Mouse (Mus musculus): ENCODE measurements around the gene Cttn. TPM values are rescaled to one million over a fixed set of nuclear protein-coding genes. Genes with fewer than 3 reads are reported as not detected.

The Cttn gene
- polyA plus RNA-seq, 1 experiment from 2014 or later, result 166 TPM

DNA sequence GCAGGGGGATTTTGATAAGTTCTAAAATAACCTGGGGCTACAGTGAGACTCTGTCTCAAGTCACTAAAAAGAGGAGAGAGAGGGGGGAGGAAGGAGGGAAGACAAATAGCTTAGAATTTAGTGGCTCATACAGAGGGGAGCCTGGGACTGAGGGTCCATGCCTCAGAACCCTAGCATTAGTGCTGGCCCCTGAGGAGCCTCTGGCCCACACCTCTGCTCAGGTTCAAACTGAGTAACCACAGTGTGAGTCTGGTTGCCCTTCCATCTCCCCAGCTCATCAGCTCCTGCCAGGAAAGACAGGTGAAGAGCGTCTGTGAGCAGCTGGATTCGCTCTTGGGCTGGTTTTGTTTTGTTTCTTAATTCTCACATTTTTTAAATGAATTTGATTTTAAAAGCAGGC is 53.6 kb downstream of the Cttn start:
- H3K4me1 ChIP-seq, result peaks cover 36% of the 10 kb centered on the region
- H3K27me3 ChIP-seq, result no peaks in the 10 kb centered on the region
- no peaks in the 10 kb centered on the region for H3K9me3 ChIP-seq
- H3K27ac ChIP-seq, result peak overlapping the region; percentile 22; the same call in 1 of the 2 replicates
- no peak overlapping the region for H3K4me3 ChIP-seq
- no peak overlapping the region for H3K9ac ChIP-seq
- 0 out of 2 replicates have a peak overlapping the region, but pooled peaks have one; percentile 16 for H3K4me2 ChIP-seq
- ATAC-seq (ENCODE audit: insufficient number of reproducible peaks, insufficient read depth, low FRiP score, low TSS enrichment, low read depth), result no peak
- no peaks in the 10 kb centered on the region for H3K36me3 ChIP-seq
- WGBS, result 75% methylated on average over 2 of the region's 2 CpGs

GRCm38 (mm10) chr7:144415795-144416194 is 55.0 kb downstream of the Cttn start:
- WGBS, result 76% methylated on average over 4 of the region's 4 CpGs
- no peaks in the 10 kb centered on the region for H3K9me3 ChIP-seq
- peaks cover 1% of the 10 kb centered on the region for H3K36me3 ChIP-seq
- H3K4me3 ChIP-seq, result no peak overlapping the region
- H3K4me1 ChIP-seq, result peaks cover 42% of the 10 kb centered on the region
- H3K9ac ChIP-seq, result no peak overlapping the region
- no peak for ATAC-seq (ENCODE audit: insufficient number of reproducible peaks, insufficient read depth, low FRiP score, low TSS enrichment, low read depth)
- H3K27me3 ChIP-seq, result no peaks in the 10 kb centered on the region
- H3K27ac ChIP-seq, result no peak overlapping the region
- no peak overlapping the region for H3K4me2 ChIP-seq

GRCm38 (mm10) chr7:144414632-144415031 is 56.2 kb downstream of the Cttn start:
- Histone ChIP-seq H3K4me3 (no peak overlapping the region), H3K9me3 (no peaks in the 10 kb centered on the region), H3K4me1 (peaks cover 30% of the 10 kb centered on the region), H3K36me3 (peaks cover 11% of the 10 kb centered on the region), H3K27me3 (no peaks in the 10 kb centered on the region), H3K9ac (no peak overlapping the region), H3K4me2 (no peak overlapping the region), H3K27ac (no peak overlapping the region)
- WGBS, result 85% methylated on average over 5 of the region's 5 CpGs
- ATAC-seq (ENCODE audit: insufficient number of reproducible peaks, insufficient read depth, low FRiP score, low TSS enrichment, low read depth), result no peak

DNA sequence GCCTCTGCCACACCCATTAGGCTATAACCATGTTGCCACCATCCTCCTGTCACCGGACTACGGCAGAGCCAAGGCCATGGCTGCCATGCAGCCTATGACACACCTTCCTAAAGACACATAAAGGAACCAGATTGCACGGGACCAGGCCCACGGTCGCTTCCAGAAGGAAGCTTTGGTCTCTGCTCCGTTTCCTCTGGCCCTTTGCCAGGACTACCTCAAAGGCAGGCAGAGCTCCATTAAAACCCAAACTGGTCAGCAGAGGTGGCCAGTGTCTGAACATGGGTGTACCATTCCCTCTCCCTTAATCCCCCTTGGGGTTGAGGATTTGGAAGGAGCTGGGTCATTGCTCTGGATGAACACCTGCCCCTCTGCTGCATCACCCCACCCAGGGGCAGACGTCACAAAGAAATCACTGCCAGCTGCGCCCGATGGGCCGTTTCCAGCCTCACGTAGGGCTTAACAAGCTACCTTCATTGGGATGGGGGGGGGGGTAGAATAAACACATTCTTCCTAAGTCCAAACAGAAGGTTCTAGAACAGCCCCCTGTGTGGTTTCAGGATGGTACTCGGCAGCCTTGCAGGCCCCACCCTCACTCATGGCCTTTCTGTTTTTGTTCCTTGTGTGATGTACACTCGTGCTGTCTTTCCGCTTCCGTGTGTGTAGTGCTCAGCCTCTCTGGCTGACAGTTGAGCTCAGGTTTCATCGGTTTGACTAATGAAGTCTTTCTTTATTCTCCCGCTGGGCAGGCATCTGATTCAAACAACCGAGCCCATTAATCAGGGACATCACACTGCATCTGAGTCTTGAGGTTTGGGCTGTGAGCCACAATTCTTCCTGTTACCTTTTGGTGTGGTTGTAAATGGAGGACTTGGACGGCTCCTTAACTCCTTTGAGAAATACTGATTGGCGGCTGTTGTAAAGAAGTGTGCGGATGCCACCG is 58.6 kb downstream of the Cttn start:
- Histone ChIP-seq H3K27ac (no peak overlapping the region; the same call in 1 of the 2 replicates), H3K4me1 (peaks cover 23% of the 10 kb centered on the region), H3K9ac (no peak overlapping the region), H3K27me3 (no peaks in the 10 kb centered on the region), H3K36me3 (peaks cover 12% of the 10 kb centered on the region), H3K4me2 (peak overlapping the region; percentile 5; the same call in 1 of the 2 replicates), H3K4me3 (no peak overlapping the region), H3K9me3 (no peaks in the 10 kb centered on the region)
- WGBS, result 46% methylated on average over 22 of the region's 22 CpGs
- no peak for ATAC-seq (ENCODE audit: insufficient number of reproducible peaks, insufficient read depth, low FRiP score, low TSS enrichment, low read depth)

GRCm38 (mm10) chr7:144409682-144410081 is 61.1 kb downstream of the Cttn start:
- Histone ChIP-seq H3K4me1 (peaks cover 25% of the 10 kb centered on the region), H3K27me3 (no peaks in the 10 kb centered on the region), H3K9me3 (no peaks in the 10 kb centered on the region), H3K4me3 (no peak overlapping the region), H3K9ac (no peak overlapping the region), H3K36me3 (peaks cover 12% of the 10 kb centered on the region), H3K27ac (no peak overlapping the region), H3K4me2 (no peak overlapping the region)
- 86% methylated on average over 18 of the region's 18 CpGs for WGBS
- no peak for ATAC-seq (ENCODE audit: insufficient number of reproducible peaks, insufficient read depth, low FRiP score, low TSS enrichment, low read depth)

DNA sequence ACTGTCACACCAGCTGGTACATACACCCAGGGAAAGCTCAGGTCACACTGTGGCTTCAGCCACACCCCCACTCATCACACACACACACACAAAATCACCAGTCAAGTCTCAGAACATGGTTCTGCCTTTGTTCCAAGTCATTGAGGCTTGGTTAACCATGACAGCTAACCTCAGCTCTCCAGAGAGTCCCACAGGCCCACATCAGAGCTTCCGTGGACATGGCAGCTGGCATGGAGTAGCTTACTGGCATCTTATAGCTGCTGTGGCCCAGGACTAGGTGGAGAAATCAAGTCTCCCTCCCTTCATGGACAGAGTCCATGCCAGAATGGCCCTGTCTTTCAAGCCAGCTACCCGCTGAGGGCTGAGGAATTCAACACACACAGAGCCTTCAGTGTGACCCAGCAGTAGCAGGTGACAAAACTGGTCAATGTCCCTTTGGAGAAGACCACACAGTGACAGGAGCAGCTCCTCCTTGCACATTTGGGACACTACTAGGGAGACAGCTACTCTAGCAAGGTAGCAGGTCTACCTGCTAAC is 62.3 kb downstream of the Cttn start:
- Histone ChIP-seq H3K27ac (no peak overlapping the region), H3K9me3 (no peaks in the 10 kb centered on the region), H3K4me3 (no peak overlapping the region), H3K27me3 (no peaks in the 10 kb centered on the region), H3K9ac (no peak overlapping the region), H3K4me2 (no peak overlapping the region), H3K4me1 (peaks cover 25% of the 10 kb centered on the region), H3K36me3 (peaks cover 12% of the 10 kb centered on the region)
- ATAC-seq (ENCODE audit: insufficient number of reproducible peaks, insufficient read depth, low FRiP score, low TSS enrichment, low read depth), result no peak
- 83% methylated on average over 2 of the region's 2 CpGs for WGBS

GRCm38 (mm10) chr7:144407675-144408074 is 63.1 kb downstream of the Cttn start:
- no peak overlapping the region for H3K9ac ChIP-seq
- no peak overlapping the region for H3K4me2 ChIP-seq
- H3K27ac ChIP-seq, result peak overlapping the region; percentile 51
- H3K4me3 ChIP-seq, result no peak overlapping the region
- H3K4me1 ChIP-seq, result peaks cover 21% of the 10 kb centered on the region
- H3K27me3 ChIP-seq, result no peaks in the 10 kb centered on the region
- 43% methylated on average over 4 of the region's 4 CpGs for WGBS
- peaks cover 12% of the 10 kb centered on the region for H3K36me3 ChIP-seq
- no peak for ATAC-seq (ENCODE audit: insufficient number of reproducible peaks, insufficient read depth, low FRiP score, low TSS enrichment, low read depth)
- H3K9me3 ChIP-seq, result no peaks in the 10 kb centered on the region

DNA sequence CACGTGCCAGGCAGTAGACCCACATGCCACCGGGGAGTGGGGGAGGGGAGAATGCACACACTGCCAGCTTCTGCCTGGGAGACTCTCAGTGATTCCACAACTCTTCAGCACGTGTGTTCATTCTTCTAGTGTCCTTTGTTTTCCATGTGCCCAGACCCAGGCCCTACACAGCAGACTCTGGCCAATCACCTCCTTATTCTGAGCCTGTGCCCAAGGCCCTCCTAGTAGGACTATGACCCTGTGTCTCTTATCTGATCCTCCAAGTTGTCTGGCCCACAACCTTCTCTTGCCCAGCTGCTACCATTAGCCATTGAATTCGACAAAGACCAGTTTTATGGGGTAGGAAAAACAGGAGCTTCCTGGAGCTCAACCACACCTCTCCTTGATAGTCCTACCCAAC is 68.3 kb downstream of the Cttn start:
- Histone ChIP-seq H3K4me2 (no peak overlapping the region), H3K27me3 (no peaks in the 10 kb centered on the region), H3K4me3 (no peak overlapping the region), H3K9ac (no peak overlapping the region), H3K27ac (no peak overlapping the region), H3K36me3 (no peaks in the 10 kb centered on the region), H3K4me1 (peaks cover 7% of the 10 kb centered on the region), H3K9me3 (no peaks in the 10 kb centered on the region)
- WGBS, result 70% methylated on average over 4 of the region's 4 CpGs
- ATAC-seq (ENCODE audit: insufficient number of reproducible peaks, insufficient read depth, low FRiP score, low TSS enrichment, low read depth), result no peak

- no peak overlapping the region for H3K9ac ChIP-seq
- WGBS, result 77% methylated on average over 6 of the region's 6 CpGs
- H3K4me3 ChIP-seq, result no peak overlapping the region
- no peak overlapping the region for H3K4me2 ChIP-seq
- ATAC-seq (ENCODE audit: insufficient number of reproducible peaks, insufficient read depth, low FRiP score, low TSS enrichment, low read depth), result no peak
- H3K4me1 ChIP-seq, result no peaks in the 10 kb centered on the region
- no peaks in the 10 kb centered on the region for H3K9me3 ChIP-seq
- H3K27ac ChIP-seq, result no peak overlapping the region
- no peaks in the 10 kb centered on the region for H3K36me3 ChIP-seq
- H3K27me3 ChIP-seq, result no peaks in the 10 kb centered on the region
Observed at GRCm38 (mm10) chr7:144391727-144392126, 79.1 kb downstream of the Cttn start.

GRCm38 (mm10) chr7:144390676-144391075 is 80.1 kb downstream of the Cttn start:
- H3K4me2 ChIP-seq, result no peak overlapping the region
- ATAC-seq (ENCODE audit: insufficient number of reproducible peaks, insufficient read depth, low FRiP score, low TSS enrichment, low read depth), result no peak
- H3K9me3 ChIP-seq, result no peaks in the 10 kb centered on the region
- no peaks in the 10 kb centered on the region for H3K4me1 ChIP-seq
- no peaks in the 10 kb centered on the region for H3K36me3 ChIP-seq
- no peaks in the 10 kb centered on the region for H3K27me3 ChIP-seq
- no peak overlapping the region for H3K27ac ChIP-seq
- H3K9ac ChIP-seq, result no peak overlapping the region
- 56% methylated on average over 8 of the region's 8 CpGs for WGBS
- no peak overlapping the region for H3K4me3 ChIP-seq

DNA sequence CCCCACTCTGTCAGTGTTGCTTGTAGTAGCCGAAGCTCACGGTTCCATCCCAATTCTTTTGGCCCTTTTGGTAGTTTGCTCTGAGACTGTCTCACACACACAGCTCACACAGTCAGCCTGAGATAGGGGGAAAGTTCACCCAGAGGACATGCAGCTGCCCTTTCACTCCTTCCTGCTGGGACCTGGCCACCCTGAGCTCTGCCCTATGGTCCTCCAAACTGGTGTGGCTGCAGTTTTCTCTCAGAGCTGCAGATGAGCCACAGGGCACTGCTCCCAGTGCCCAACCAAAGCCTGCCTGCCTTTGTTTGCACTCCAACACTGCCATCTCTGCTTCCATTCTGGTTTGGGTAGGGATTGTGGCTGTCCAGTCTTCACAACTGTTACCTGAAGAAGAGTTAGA is 81.1 kb downstream of the Cttn start:
- no peaks in the 10 kb centered on the region for H3K27me3 ChIP-seq
- no peak for ATAC-seq (ENCODE audit: insufficient number of reproducible peaks, insufficient read depth, low FRiP score, low TSS enrichment, low read depth)
- no peaks in the 10 kb centered on the region for H3K9me3 ChIP-seq
- no peak overlapping the region for H3K9ac ChIP-seq
- no peaks in the 10 kb centered on the region for H3K4me1 ChIP-seq
- H3K4me2 ChIP-seq, result no peak overlapping the region
- 93% methylated on average over 2 of the region's 2 CpGs for WGBS
- H3K27ac ChIP-seq, result no peak overlapping the region
- no peak overlapping the region for H3K4me3 ChIP-seq
- H3K36me3 ChIP-seq, result no peaks in the 10 kb centered on the region

- Histone ChIP-seq H3K36me3 (no peaks in the 10 kb centered on the region), H3K4me2 (no peak overlapping the region), H3K9ac (no peak overlapping the region), H3K27ac (no peak overlapping the region), H3K9me3 (no peaks in the 10 kb centered on the region), H3K4me1 (no peaks in the 10 kb centered on the region), H3K27me3 (no peaks in the 10 kb centered on the region), H3K4me3 (no peak overlapping the region)
- ATAC-seq (ENCODE audit: insufficient number of reproducible peaks, insufficient read depth, low FRiP score, low TSS enrichment, low read depth), result no peak
- 88% methylated on average over 6 of the region's 6 CpGs for WGBS
Observed at GRCm38 (mm10) chr7:144387537-144387936, 83.3 kb downstream of the Cttn start.
